Mouse (Mus musculus): ENCODE results near the gene Rin3. TPM values are rescaled to one million over a fixed set of nuclear protein-coding genes. Genes with fewer than 3 reads are reported as not detected.

The Rin3 gene
- total and polyA plus RNA-seq, 2 experiments from 2014 or later = 1.6 to 3.7 TPM

- Histone ChIP-seq H3K4me1 (ENCODE audit: insufficient read depth, low read length) (no peaks in the 10 kb centered on the region), H3K36me3 (ENCODE audit: insufficient read depth, low read length) (no peaks in the 10 kb centered on the region), H3K4me2 (ENCODE audit: low read depth, low read length, poor library complexity, severe bottlenecking) (no peak overlapping the region), H3K27me3 (ENCODE audit: insufficient read depth, low read length) (no peaks in the 10 kb centered on the region), H3K9ac (replicated peaks; ENCODE audit: low read length, poor library complexity, severe bottlenecking) (no peak overlapping the region), H3K4me3 (ENCODE audit: low read depth, low read length) (no peak overlapping the region), H3K27ac (ENCODE audit: low read depth, low read length) (no peak overlapping the region), H3K9me3 (ENCODE audit: low read length) (no peaks in the 10 kb centered on the region)
- 83% methylated on average over 3 of the region's 3 CpGs for WGBS
- ATAC-seq (ENCODE audit: low FRiP score) (no peak), DNase-seq (ENCODE audit: low spot score) (no peak)
- no peak for TF ChIP-seq CTCF (IDR thresholded peaks at IDR 0.05)
Measured at GRCm38 (mm10) chr12:102258522-102259112, 24.2 kb upstream of the Rin3 start.

- no peak overlapping the region for H3K4me2 ChIP-seq (ENCODE audit: low read depth, low read length, poor library complexity, severe bottlenecking)
- DNase-seq (ENCODE audit: low spot score) (no peak), ATAC-seq (ENCODE audit: low FRiP score) (no peak)
- no peak overlapping the region for H3K9ac ChIP-seq (replicated peaks; ENCODE audit: low read length, poor library complexity, severe bottlenecking)
- no peaks in the 10 kb centered on the region for H3K4me1 ChIP-seq (ENCODE audit: insufficient read depth, low read length)
- H3K9me3 ChIP-seq (ENCODE audit: low read length) = no peaks in the 10 kb centered on the region
- no peak for TF ChIP-seq CTCF (IDR thresholded peaks at IDR 0.05)
- H3K4me3 ChIP-seq (ENCODE audit: low read depth, low read length) = no peak overlapping the region
- H3K36me3 ChIP-seq (ENCODE audit: insufficient read depth, low read length) = no peaks in the 10 kb centered on the region
- H3K27me3 ChIP-seq (ENCODE audit: insufficient read depth, low read length) = no peaks in the 10 kb centered on the region
- no peak overlapping the region for H3K27ac ChIP-seq (ENCODE audit: low read depth, low read length)
- WGBS = 67% methylated on average over 8 of the region's 8 CpGs
Measured at GRCm38 (mm10) chr12:102261933-102262396, 20.9 kb upstream of the Rin3 start.

- ATAC-seq (ENCODE audit: low FRiP score) = no peak
- no peaks in the 10 kb centered on the region for H3K4me1 ChIP-seq (ENCODE audit: insufficient read depth, low read length)
- H3K4me2 ChIP-seq (ENCODE audit: low read depth, low read length, poor library complexity, severe bottlenecking) = no peak overlapping the region
- H3K27me3 ChIP-seq (ENCODE audit: insufficient read depth, low read length) = no peaks in the 10 kb centered on the region
- DNase-seq (ENCODE audit: low spot score) = no peak
- H3K4me3 ChIP-seq (ENCODE audit: low read depth, low read length) = no peak overlapping the region
- 100% methylated on average over 2 of the region's 2 CpGs for WGBS
- no peak overlapping the region for H3K9ac ChIP-seq (replicated peaks; ENCODE audit: low read length, poor library complexity, severe bottlenecking)
- TF ChIP-seq CTCF (IDR thresholded peaks at IDR 0.05) = no peak
- no peak overlapping the region for H3K27ac ChIP-seq (ENCODE audit: low read depth, low read length)
- H3K9me3 ChIP-seq (ENCODE audit: low read length) = no peaks in the 10 kb centered on the region
- no peaks in the 10 kb centered on the region for H3K36me3 ChIP-seq (ENCODE audit: insufficient read depth, low read length)
Measured at GRCm38 (mm10) chr12:102262809-102263208, 20.0 kb upstream of the Rin3 start.

GRCm38 (mm10) chr12:102263249-102263648 is 19.6 kb upstream of the Rin3 start:
- DNase-seq (ENCODE audit: low spot score) = no peak

GRCm38 (mm10) chr12:102266433-102266832 is 16.4 kb upstream of the Rin3 start:
- ATAC-seq (ENCODE audit: low FRiP score) (no peak), DNase-seq (ENCODE audit: low spot score) (no peak)
- no peak overlapping the region for H3K4me2 ChIP-seq (ENCODE audit: low read depth, low read length, poor library complexity, severe bottlenecking)
- no peak overlapping the region for H3K27ac ChIP-seq (ENCODE audit: low read depth, low read length)
- H3K9me3 ChIP-seq (ENCODE audit: low read length) = no peaks in the 10 kb centered on the region
- H3K9ac ChIP-seq (replicated peaks; ENCODE audit: low read length, poor library complexity, severe bottlenecking) = no peak overlapping the region
- 89% methylated on average over 8 of the region's 8 CpGs for WGBS
- H3K36me3 ChIP-seq (ENCODE audit: insufficient read depth, low read length) = no peaks in the 10 kb centered on the region
- TF ChIP-seq CTCF (IDR thresholded peaks at IDR 0.05) = no peak
- H3K4me3 ChIP-seq (ENCODE audit: low read depth, low read length) = no peak overlapping the region
- no peaks in the 10 kb centered on the region for H3K27me3 ChIP-seq (ENCODE audit: insufficient read depth, low read length)
- H3K4me1 ChIP-seq (ENCODE audit: insufficient read depth, low read length) = no peaks in the 10 kb centered on the region

More at GRCm38 (mm10) chr12:102263249-102263648, 19.6 kb upstream of the Rin3 start:
- Histone ChIP-seq H3K27ac (ENCODE audit: low read depth, low read length) (no peak overlapping the region), H3K4me3 (ENCODE audit: low read depth, low read length) (no peak overlapping the region), H3K4me2 (ENCODE audit: low read depth, low read length, poor library complexity, severe bottlenecking) (no peak overlapping the region), H3K27me3 (ENCODE audit: insufficient read depth, low read length) (no peaks in the 10 kb centered on the region), H3K9ac (replicated peaks; ENCODE audit: low read length, poor library complexity, severe bottlenecking) (no peak overlapping the region), H3K4me1 (ENCODE audit: insufficient read depth, low read length) (no peaks in the 10 kb centered on the region), H3K9me3 (ENCODE audit: low read length) (no peaks in the 10 kb centered on the region), H3K36me3 (ENCODE audit: insufficient read depth, low read length) (no peaks in the 10 kb centered on the region)
- ATAC-seq (ENCODE audit: low FRiP score) = no peak
- no peak for TF ChIP-seq CTCF (IDR thresholded peaks at IDR 0.05)

GRCm38 (mm10) chr12:102269144-102269543 is 13.7 kb upstream of the Rin3 start:
- DNase-seq (ENCODE audit: low spot score) (no peak), ATAC-seq (ENCODE audit: low FRiP score) (no peak)
- Histone ChIP-seq H3K4me2 (ENCODE audit: low read depth, low read length, poor library complexity, severe bottlenecking) (no peak overlapping the region), H3K9ac (replicated peaks; ENCODE audit: low read length, poor library complexity, severe bottlenecking) (no peak overlapping the region), H3K27ac (ENCODE audit: low read depth, low read length) (no peak overlapping the region), H3K4me1 (ENCODE audit: insufficient read depth, low read length) (no peaks in the 10 kb centered on the region), H3K27me3 (ENCODE audit: insufficient read depth, low read length) (no peaks in the 10 kb centered on the region), H3K9me3 (ENCODE audit: low read length) (no peaks in the 10 kb centered on the region), H3K36me3 (ENCODE audit: insufficient read depth, low read length) (no peaks in the 10 kb centered on the region), H3K4me3 (ENCODE audit: low read depth, low read length) (no peak overlapping the region)
- TF ChIP-seq CTCF (IDR thresholded peaks at IDR 0.05) = no peak
- 54% methylated on average over 2 of the region's 2 CpGs for WGBS
